Mouse (Mus musculus): ENCODE data around the gene Mtif3. TPM values are rescaled to one million over a fixed set of nuclear protein-coding genes. Genes with fewer than 3 reads are reported as not detected.

Mtif3 gene
- total and polyA plus RNA-seq, 3 experiments, result 15.2 to 26.7 (median 25.6) TPM

- no peak overlapping the region for H3K9ac ChIP-seq (ENCODE audit: insufficient read depth, low read depth)
- dilution Hi-C loops (cut with MboI; ENCODE audit: extremely low pct_ligation_motif_present, extremely low pct_unique_long_range_greater_than_20kb, low sequenced_read_pairs) (no loop called here), in situ Hi-C loops (cut with MboI; ENCODE audit: low pct_ligation_motif_present, low pct_unique_long_range_greater_than_20kb, low sequenced_read_pairs) (loop anchor here (5.0 to 10.0 kb wide), 2 partner anchors 313 to 405 kb away; no protein-coding TSS in a partner anchor)
- H3K4me2 ChIP-seq (ENCODE audit: insufficient read depth, low read depth, poor library complexity, severe bottlenecking), result no peak overlapping the region
- H3K36me3 ChIP-seq (replicated peaks in 1 of 2; ENCODE audit: control insufficient read depth in 1 of 2, insufficient read depth in 1 of 2, low read length in 1 of 2), result no peaks in the 10 kb centered on the region
- TF ChIP-seq ELF1 (IDR thresholded peaks at IDR 0.05; ENCODE audit: low read depth, low read length) (peak; percentile 40; the same call in 1 of the 2 replicates), GABPA (IDR thresholded peaks at IDR 0.05; ENCODE audit: insufficient replicate concordance, low read depth, low read length) (no peak)
- H3K27ac ChIP-seq (ENCODE audit: insufficient read depth, low read depth), result no peak overlapping the region
- no peaks in the 10 kb centered on the region for H3K27me3 ChIP-seq (replicated peaks)
- DNase-seq (ENCODE audit: extremely low read depth), result no peak
- no peaks in the 10 kb centered on the region for H3K79me2 ChIP-seq (replicated peaks; ENCODE audit: control insufficient read depth, extremely low read depth, insufficient read depth, poor library complexity, severe bottlenecking)
- H3K9me3 ChIP-seq (replicated peaks; ENCODE audit: low read length), result no peaks in the 10 kb centered on the region
- H3K4me1 ChIP-seq (ENCODE audit: control insufficient read depth in 1 of 2, insufficient read depth in 2 of 2), result peaks cover 0 to 10% of the 10 kb centered on the region in 2 experiments; a peak in 2 of 4 replicates
- no peak overlapping the region for H3K4me3 ChIP-seq (replicated peaks in 1 of 3; ENCODE audit: low read depth in 2 of 3, low read length in 2 of 3, poor library complexity in 1 of 3)
Observed at GRCm38 (mm10) chr5:146912206-146912605, 51.4 kb downstream of the Mtif3 start.

GRCm38 (mm10) chr5:146908629-146909028, 55.0 kb downstream of the Mtif3 start:
- peak; percentile 28; the same call in 1 of the 2 replicates for TF ChIP-seq SMC3 (IDR thresholded peaks at IDR 0.05; ENCODE audit: low read depth, low read length)
- TF ChIP-seq ZMIZ1 (IDR thresholded peaks at IDR 0.05; ENCODE audit: low read depth, low read length), result no peak
- no peak for TF ChIP-seq POLR2A (IDR thresholded peaks at IDR 0.05; ENCODE audit: low read depth, low read length)
- no peak for TF ChIP-seq POLR2AphosphoS2 (IDR thresholded peaks at IDR 0.05; ENCODE audit: low read depth, low read length)
- peak; percentile 10 to 55; a peak in 2 of 4 replicates for TF ChIP-seq CTCF (conservative IDR thresholded peaks at IDR 0.05 in 1 of 2, IDR thresholded peaks at IDR 0.05 in 1 of 2; ENCODE audit: low read depth in 2 of 2, low read length in 2 of 2)
- no peak for TF ChIP-seq SIN3A (IDR thresholded peaks at IDR 0.05; ENCODE audit: low read length)
- no peak for TF ChIP-seq USF1 (IDR thresholded peaks at IDR 0.05; ENCODE audit: low read depth, low read length)
- TF ChIP-seq MEF2A (IDR thresholded peaks at IDR 0.05; ENCODE audit: borderline replicate concordance, low read depth, low read length), result peak; percentile 52; the same call in 1 of the 2 replicates
- no peak overlapping the region for H3K9ac ChIP-seq (ENCODE audit: insufficient read depth, low read depth)
- H3K27ac ChIP-seq (ENCODE audit: insufficient read depth, low read depth), result no peak overlapping the region
- H3K27me3 ChIP-seq (replicated peaks), result no peaks in the 10 kb centered on the region
- in situ Hi-C loops (cut with MboI; ENCODE audit: low pct_ligation_motif_present, low pct_unique_long_range_greater_than_20kb, low sequenced_read_pairs) (no loop called here), dilution Hi-C loops (cut with MboI; ENCODE audit: extremely low pct_ligation_motif_present, extremely low pct_unique_long_range_greater_than_20kb, low sequenced_read_pairs) (no loop called here)
- no peaks in the 10 kb centered on the region for H3K36me3 ChIP-seq (replicated peaks in 1 of 2; ENCODE audit: control insufficient read depth in 1 of 2, insufficient read depth in 1 of 2, low read length in 1 of 2)
- peaks cover 0 to 16% of the 10 kb centered on the region in 2 experiments; a peak in 2 of 4 replicates for H3K4me1 ChIP-seq (ENCODE audit: control insufficient read depth in 1 of 2, insufficient read depth in 2 of 2)
- no peaks in the 10 kb centered on the region for H3K79me2 ChIP-seq (replicated peaks; ENCODE audit: control insufficient read depth, extremely low read depth, insufficient read depth, poor library complexity, severe bottlenecking)
- DNase-seq (ENCODE audit: extremely low read depth), result no peak
- no peak overlapping the region for H3K4me2 ChIP-seq (ENCODE audit: insufficient read depth, low read depth, poor library complexity, severe bottlenecking)
- H3K9me3 ChIP-seq (replicated peaks; ENCODE audit: low read length), result no peaks in the 10 kb centered on the region
- H3K4me3 ChIP-seq (replicated peaks in 1 of 3; ENCODE audit: low read depth in 2 of 3, low read length in 2 of 3, poor library complexity in 1 of 3), result no peak overlapping the region

- in situ Hi-C loops (cut with MboI; ENCODE audit: low pct_ligation_motif_present, low pct_unique_long_range_greater_than_20kb, low sequenced_read_pairs), result no loop called here
- H3K4me2 ChIP-seq (ENCODE audit: insufficient read depth, low read depth, poor library complexity, severe bottlenecking), result no peak overlapping the region
- no peaks in the 10 kb centered on the region for H3K79me2 ChIP-seq (replicated peaks; ENCODE audit: control insufficient read depth, extremely low read depth, insufficient read depth, poor library complexity, severe bottlenecking)
- H3K27ac ChIP-seq (ENCODE audit: insufficient read depth, low read depth), result no peak overlapping the region
- no peaks in the 10 kb centered on the region for H3K36me3 ChIP-seq (replicated peaks in 1 of 2; ENCODE audit: control insufficient read depth in 1 of 2, insufficient read depth in 1 of 2, low read length in 1 of 2)
- no peaks in the 10 kb centered on the region for H3K27me3 ChIP-seq (replicated peaks)
- no peaks in the 10 kb centered on the region for H3K9me3 ChIP-seq (replicated peaks; ENCODE audit: low read length)
- H3K9ac ChIP-seq (ENCODE audit: insufficient read depth, low read depth), result no peak overlapping the region
- no peak overlapping the region for H3K4me3 ChIP-seq (replicated peaks in 1 of 3; ENCODE audit: low read depth in 2 of 3, low read length in 2 of 3, poor library complexity in 1 of 3)
- no peak for DNase-seq (ENCODE audit: extremely low read depth)
- dilution Hi-C loops (cut with MboI; ENCODE audit: extremely low pct_ligation_motif_present, extremely low pct_unique_long_range_greater_than_20kb, low sequenced_read_pairs), result no loop called here
- H3K4me1 ChIP-seq (ENCODE audit: control insufficient read depth in 1 of 2, insufficient read depth in 2 of 2), result peaks cover 0 to 11% of the 10 kb centered on the region in 2 experiments; a peak in 2 of 4 replicates
- TF ChIP-seq USF1 (IDR thresholded peaks at IDR 0.05; ENCODE audit: low read depth, low read length) (no peak), CHD1 (IDR thresholded peaks at IDR 0.05; ENCODE audit: low read depth, low read length) (no peak), MAFK (IDR thresholded peaks at IDR 0.05; ENCODE audit: insufficient replicate concordance, low read length) (no peak), RAD21 (IDR thresholded peaks at IDR 0.05; ENCODE audit: low read depth, low read length) (no peak), ZNF384 (IDR thresholded peaks at IDR 0.05; ENCODE audit: low read depth, low read length) (no peak), RCOR1 (conservative IDR thresholded peaks at IDR 0.05; ENCODE audit: low read depth, low read length) (no peak), NRF1 (IDR thresholded peaks at IDR 0.05; ENCODE audit: low read depth, low read length) (no peak), HCFC1 (IDR thresholded peaks at IDR 0.05; ENCODE audit: low read depth, low read length) (no peak), USF2 (conservative IDR thresholded peaks at IDR 0.05; ENCODE audit: low read depth, low read length) (no peak), NELFE (IDR thresholded peaks at IDR 0.05; ENCODE audit: low read depth, low read length) (no peak), JUN (IDR thresholded peaks at IDR 0.05; ENCODE audit: insufficient read depth, low read depth, low read length) (no peak), UBTF (IDR thresholded peaks at IDR 0.05; ENCODE audit: low read depth, low read length) (no peak), SMC3 (IDR thresholded peaks at IDR 0.05; ENCODE audit: low read depth, low read length) (no peak), EP300 (IDR thresholded peaks at IDR 0.05; ENCODE audit: low read length) (no peak), CTCF (conservative IDR thresholded peaks at IDR 0.05 in 1 of 2, IDR thresholded peaks at IDR 0.05 in 1 of 2; ENCODE audit: low read depth in 2 of 2, low read length in 2 of 2) (no peak), PAX5 (IDR thresholded peaks at IDR 0.05; ENCODE audit: low read length) (no peak)
Observed at GRCm38 (mm10) chr5:146907533-146907932, 56.1 kb downstream of the Mtif3 start.
